Mouse (Mus musculus) forebrain, embryonic 11.5 days (tissue): ENCODE measurements at regions not wholly inside any gene's neighbourhood (a gene's known extent, or its start where the extent isn't known, plus 50 kb on each side); places are given as distances from the start of the nearest gene placed in this dataset.
"Not testable (repeated sequence)": the region's sequence is repeated elsewhere in the genome, so short reads cannot be mapped to it uniquely, and the experiment has no call there.

Source experiments
- ATAC-seq: fragments of 200-750 bp; cut with Nextera tagmentation; replicated peaks from 2 replicates; pipeline ENCODE4 v1.8.0; 2017; ENCODE audit warnings: moderate TSS enrichment; ENCODE audit not compliant: low FRiP score
- DNase-seq: peaks from one replicate; pipeline ENCODE4 v3.0.0-alpha.2; 2017; ENCODE audit warnings: low spot score
- H3K27ac ChIP-seq: fragments of 300-500 bp; sonication (generic); 2 replicates; pipeline ENCODE4 v1.5.1; 2014; ENCODE audit warnings: low read depth, low read length
- H3K27me3 ChIP-seq: fragments of 300-500 bp; sonication (generic); 2 replicates; pipeline ENCODE4 v1.6.1; 2014; ENCODE audit warnings: mild to moderate bottlenecking, low read length, mixed read lengths; ENCODE audit not compliant: control insufficient read depth, insufficient read depth
- H3K36me3 ChIP-seq: fragments of 300-500 bp; sonication (generic); 2 replicates; pipeline ENCODE4 v1.6.1; 2014; ENCODE audit warnings: mild to moderate bottlenecking, low read length, moderate library complexity, mixed read lengths; ENCODE audit not compliant: control insufficient read depth, insufficient read depth
- H3K4me1 ChIP-seq: fragments of 300-500 bp; sonication (generic); replicated peaks from 2 replicates; pipeline ENCODE4 v1.6.1; 2014; ENCODE audit warnings: low read length, mixed read lengths; ENCODE audit not compliant: control insufficient read depth, insufficient read depth
- H3K4me2 ChIP-seq: fragments of 300-500 bp; sonication (generic); 2 replicates; pipeline ENCODE4 v1.6.1; 2014; ENCODE audit warnings: low read depth, mild to moderate bottlenecking, low read length, moderate library complexity, mixed read lengths; ENCODE audit not compliant: severe bottlenecking
- H3K4me3 ChIP-seq: fragments of 300-500 bp; sonication (generic); 2 replicates; pipeline ENCODE4 v1.5.1; 2014; ENCODE audit warnings: low read depth, low read length
- H3K9ac ChIP-seq: fragments of 300-500 bp; sonication (generic); 2 replicates; pipeline ENCODE4 v1.6.1; 2014; ENCODE audit warnings: low read length
- H3K9me3 ChIP-seq: fragments of 300-500 bp; sonication (generic); 2 replicates; pipeline ENCODE4 v1.6.1; 2016; ENCODE audit warnings: low read length, mixed read lengths; ENCODE audit not compliant: control insufficient read depth
- WGBS: fragments of 180-500 bp; shearing (Covaris S2); extraction: QIAGEN DNeasy Blood & Tissue Kit; methylation state at CpG from one replicate; pipeline ENCODE4 v1.1.7; 2014; 5-methylcytosine and 5-hydroxymethylcytosine counted together

GRCm38 (mm10) chr4:114296380-114296779 is 110.1 kb upstream of the Trabd2b start:
- Histone ChIP-seq H3K27ac (no peak overlapping the region), H3K9ac (no peak overlapping the region), H3K4me1 (no peaks in the 10 kb centered on the region), H3K4me2 (no peak overlapping the region), H3K36me3 (no peaks in the 10 kb centered on the region), H3K9me3 (no peaks in the 10 kb centered on the region), H3K4me3 (no peak overlapping the region), H3K27me3 (no peaks in the 10 kb centered on the region)
- DNase-seq = no peak
- ATAC-seq = no peak

GRCm38 (mm10) chr4:114298517-114298916 is 108.0 kb upstream of the Trabd2b start:
- H3K36me3 ChIP-seq, H3K27me3 ChIP-seq, H3K9ac ChIP-seq, H3K4me2 ChIP-seq, H3K4me3 ChIP-seq, DNase-seq, H3K9me3 ChIP-seq, H3K4me1 ChIP-seq, ATAC-seq, H3K27ac ChIP-seq: not testable (repeated sequence)
- WGBS = 48% methylated on average over 1 of the region's 1 CpGs

- Histone ChIP-seq H3K27me3 (no peaks in the 10 kb centered on the region), H3K27ac (no peak overlapping the region), H3K4me2 (no peak overlapping the region), H3K9ac (no peak overlapping the region), H3K4me1 (no peaks in the 10 kb centered on the region), H3K9me3 (no peaks in the 10 kb centered on the region), H3K36me3 (no peaks in the 10 kb centered on the region), H3K4me3 (no peak overlapping the region)
- DNase-seq (no peak), ATAC-seq (0 out of 2 replicates have a peak, but pooled peaks have one; percentile 18)
- WGBS = 45% methylated on average over 3 of the region's 3 CpGs
Observed at GRCm38 (mm10) chr4:114300390-114301012, 106.0 kb upstream of the Trabd2b start.

- Histone ChIP-seq H3K27ac (no peak overlapping the region), H3K9me3 (no peaks in the 10 kb centered on the region), H3K9ac (no peak overlapping the region), H3K4me3 (no peak overlapping the region), H3K27me3 (no peaks in the 10 kb centered on the region), H3K36me3 (no peaks in the 10 kb centered on the region), H3K4me1 (no peaks in the 10 kb centered on the region), H3K4me2 (no peak overlapping the region)
- DNase-seq (no peak), ATAC-seq (no peak)
- WGBS = 77% methylated on average over 1 of the region's 1 CpGs
Observed at GRCm38 (mm10) chr4:114304654-114305053, 101.9 kb upstream of the Trabd2b start.

- H3K4me2 ChIP-seq = no peak overlapping the region
- H3K9me3 ChIP-seq = no peaks in the 10 kb centered on the region
- H3K9ac ChIP-seq = no peak overlapping the region
- 72% methylated on average over 1 of the region's 1 CpGs for WGBS
- no peak overlapping the region for H3K27ac ChIP-seq
- no peaks in the 10 kb centered on the region for H3K4me1 ChIP-seq
- no peak overlapping the region for H3K4me3 ChIP-seq
- H3K36me3 ChIP-seq = no peaks in the 10 kb centered on the region
- DNase-seq = no peak
- ATAC-seq = no peak
- no peaks in the 10 kb centered on the region for H3K27me3 ChIP-seq
Observed at GRCm38 (mm10) chr4:114307491-114307890, 99.0 kb upstream of the Trabd2b start.

- no peaks in the 10 kb centered on the region for H3K9me3 ChIP-seq
- no peaks in the 10 kb centered on the region for H3K36me3 ChIP-seq
- WGBS = 8% methylated on average over 1 of the region's 1 CpGs
- no peak overlapping the region for H3K27ac ChIP-seq
- no peak overlapping the region for H3K4me2 ChIP-seq
- no peak overlapping the region for H3K4me3 ChIP-seq
- no peak overlapping the region for H3K9ac ChIP-seq
- no peaks in the 10 kb centered on the region for H3K4me1 ChIP-seq
- 0 out of 2 replicates have a peak, but pooled peaks have one; percentile 27 for ATAC-seq
- peak; percentile 57 for DNase-seq
- H3K27me3 ChIP-seq = no peaks in the 10 kb centered on the region
Observed at GRCm38 (mm10) chr4:114308518-114308917, 98.0 kb upstream of the Trabd2b start.

- no peaks in the 10 kb centered on the region for H3K36me3 ChIP-seq
- no peaks in the 10 kb centered on the region for H3K4me1 ChIP-seq
- H3K9me3 ChIP-seq = no peaks in the 10 kb centered on the region
- no peak overlapping the region for H3K9ac ChIP-seq
- no peak overlapping the region for H3K27ac ChIP-seq
- no peaks in the 10 kb centered on the region for H3K27me3 ChIP-seq
- H3K4me3 ChIP-seq = no peak overlapping the region
- ATAC-seq = no peak
- DNase-seq = no peak
- H3K4me2 ChIP-seq = no peak overlapping the region
- 77% methylated on average over 2 of the region's 2 CpGs for WGBS
Observed at GRCm38 (mm10) chr4:114315051-114315450, 91.5 kb upstream of the Trabd2b start.

- Histone ChIP-seq H3K9ac (no peak overlapping the region), H3K9me3 (no peaks in the 10 kb centered on the region), H3K4me2 (no peak overlapping the region), H3K4me3 (no peak overlapping the region), H3K36me3 (no peaks in the 10 kb centered on the region), H3K27ac (no peak overlapping the region), H3K4me1 (no peaks in the 10 kb centered on the region), H3K27me3 (no peaks in the 10 kb centered on the region)
- 89% methylated on average over 2 of the region's 2 CpGs for WGBS
- no peak for DNase-seq
- ATAC-seq = no peak
Observed at GRCm38 (mm10) chr4:114315556-114315955, 91.0 kb upstream of the Trabd2b start.

GRCm38 (mm10) chr4:114317076-114317475 is 89.4 kb upstream of the Trabd2b start:
- no peak overlapping the region for H3K4me2 ChIP-seq
- H3K27ac ChIP-seq = no peak overlapping the region
- H3K9me3 ChIP-seq = no peaks in the 10 kb centered on the region
- no peak for ATAC-seq
- DNase-seq = no peak
- no peaks in the 10 kb centered on the region for H3K27me3 ChIP-seq
- no peak overlapping the region for H3K4me3 ChIP-seq
- no peak overlapping the region for H3K9ac ChIP-seq
- H3K36me3 ChIP-seq = no peaks in the 10 kb centered on the region
- H3K4me1 ChIP-seq = no peaks in the 10 kb centered on the region
- WGBS = 80% methylated on average over 2 of the region's 2 CpGs
